Mouse (Mus musculus): Measurements from ENCODE around the gene Smad9. TPM values are rescaled to one million over a fixed set of nuclear protein-coding genes. Genes with fewer than 3 reads are reported as not detected.
"Not testable (repeated sequence)": the region's sequence is repeated elsewhere in the genome, so short reads cannot be mapped to it uniquely, and the experiment has no call there.

Smad9 gene
- total RNA-seq, 2 experiments from 2014 or later, result 1.9 to 2.0 TPM

DNA sequence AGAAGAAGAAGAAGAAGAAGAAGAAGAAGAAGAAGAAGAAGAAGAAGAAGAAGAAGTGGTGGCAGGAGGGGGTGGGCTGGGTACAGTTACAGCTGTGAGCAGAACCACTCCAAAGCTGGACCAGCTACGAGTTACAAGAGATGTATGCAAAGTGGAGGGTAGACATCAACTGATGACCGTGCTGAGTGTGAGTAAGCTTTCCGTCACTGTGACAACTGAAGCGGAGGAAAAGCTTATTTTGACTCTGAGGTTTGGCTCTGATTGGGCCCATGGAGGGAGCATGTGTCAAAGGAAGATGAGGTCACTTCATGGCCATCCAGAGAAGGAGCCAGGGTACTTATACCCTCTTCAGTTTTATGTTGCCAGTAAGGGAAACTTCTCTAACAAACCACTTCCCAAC lies 2.0 kb upstream of the Smad9 start:
- no peak for DNase-seq (ENCODE audit: low spot score)
- intact Hi-C loops (cut with DNase I), result no loop called here

- intact Hi-C loops (cut with DNase I), result no loop called here
- DNase-seq (ENCODE audit: low spot score), result no peak
Observed at GRCm38 (mm10) chr3:54756058-54756457, 676 bp downstream of the Smad9 start.

DNA sequence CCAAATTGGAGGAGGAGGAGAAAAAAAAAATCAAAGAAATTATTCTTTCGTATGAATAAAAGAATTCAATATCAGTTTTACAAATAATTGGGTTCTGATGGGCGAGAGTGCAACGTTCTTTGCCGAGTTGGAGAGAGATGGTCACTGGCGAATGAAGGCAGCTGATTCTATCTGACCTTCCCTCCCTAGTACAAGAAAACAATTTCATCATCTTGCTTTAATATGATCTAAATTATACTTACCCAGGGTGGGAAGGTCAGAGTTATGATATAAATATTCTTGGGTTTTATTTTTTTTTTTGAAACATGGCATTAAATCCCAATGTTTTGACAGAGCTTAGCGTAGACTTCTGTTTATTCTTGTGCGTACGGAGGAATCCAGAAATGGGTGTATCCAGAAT lies 2.1 kb downstream of the Smad9 start:
- DNase-seq (ENCODE audit: low spot score), result no peak
- intact Hi-C loops (cut with DNase I), result no loop called here

DNA sequence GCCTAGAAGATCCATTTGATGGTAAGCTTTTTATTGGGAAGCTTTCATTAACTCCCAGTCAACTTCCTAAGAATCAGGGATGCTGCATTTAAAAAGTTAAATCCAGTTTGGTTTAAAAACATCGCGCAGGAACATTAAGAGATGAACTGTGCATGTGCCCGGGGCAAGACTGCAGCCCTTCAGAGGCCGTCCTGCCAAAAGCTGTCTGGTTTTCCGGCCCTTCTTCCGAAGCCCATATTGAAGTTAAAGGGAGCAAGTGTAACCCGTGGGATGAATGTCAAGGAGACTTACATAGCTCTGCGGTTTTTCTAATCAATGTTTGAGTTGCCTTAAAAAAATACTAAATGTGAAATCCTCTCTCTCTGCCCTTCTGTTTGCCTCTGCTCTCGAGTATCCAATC lies 3.8 kb downstream of the Smad9 start:
- intact Hi-C loops (cut with DNase I), result no loop called here
- no peak for DNase-seq (ENCODE audit: low spot score)

DNA sequence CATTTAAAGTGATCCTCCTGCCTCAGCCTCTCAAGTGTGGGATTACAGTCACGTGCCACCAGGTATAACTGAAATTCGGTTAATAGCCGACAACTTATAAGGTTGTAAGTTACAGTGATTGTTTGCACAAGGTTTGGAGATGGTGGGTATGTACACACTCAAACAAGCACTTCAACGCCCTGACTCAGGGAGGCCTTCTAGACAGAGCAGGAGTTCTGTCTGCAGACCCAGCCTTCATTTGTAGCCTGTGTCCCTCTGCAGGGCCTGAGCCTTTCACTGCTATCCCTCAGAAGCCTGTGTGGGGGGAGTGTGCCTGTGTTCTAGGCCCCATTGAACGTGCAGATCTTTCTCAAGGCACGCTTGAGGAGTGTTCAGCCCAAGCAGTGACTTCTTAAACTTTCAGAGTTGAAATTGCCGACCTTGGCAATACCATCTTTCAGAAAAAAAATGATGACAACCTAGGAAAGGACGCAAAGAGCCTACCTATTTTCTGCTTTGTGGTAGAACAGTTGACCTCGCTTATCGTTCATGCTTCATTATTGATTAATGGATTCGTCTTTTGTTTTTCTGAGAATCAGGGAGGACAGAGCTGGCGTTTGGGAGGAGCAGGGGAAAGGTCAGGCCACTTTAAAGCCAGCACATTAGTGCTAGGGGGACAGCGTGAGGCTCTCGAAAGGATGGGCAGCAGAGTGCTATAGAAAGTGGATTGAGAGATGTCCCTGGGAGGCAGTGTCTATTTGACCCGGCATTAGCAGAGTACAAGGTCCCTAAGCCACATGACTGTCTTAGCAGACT lies 5.1 kb downstream of the Smad9 start:
- intact Hi-C loops (cut with DNase I), result no loop called here
- DNase-seq (ENCODE audit: low spot score), result no peak

- DNase-seq (ENCODE audit: low spot score), result no peak
- intact Hi-C loops (cut with DNase I), result no loop called here
Observed at GRCm38 (mm10) chr3:54761258-54761657, 5.9 kb downstream of the Smad9 start.

- intact Hi-C loops (cut with DNase I), result no loop called here
- DNase-seq (ENCODE audit: low spot score), result no peak
Observed at GRCm38 (mm10) chr3:54764418-54764817, 9.0 kb downstream of the Smad9 start.

DNA sequence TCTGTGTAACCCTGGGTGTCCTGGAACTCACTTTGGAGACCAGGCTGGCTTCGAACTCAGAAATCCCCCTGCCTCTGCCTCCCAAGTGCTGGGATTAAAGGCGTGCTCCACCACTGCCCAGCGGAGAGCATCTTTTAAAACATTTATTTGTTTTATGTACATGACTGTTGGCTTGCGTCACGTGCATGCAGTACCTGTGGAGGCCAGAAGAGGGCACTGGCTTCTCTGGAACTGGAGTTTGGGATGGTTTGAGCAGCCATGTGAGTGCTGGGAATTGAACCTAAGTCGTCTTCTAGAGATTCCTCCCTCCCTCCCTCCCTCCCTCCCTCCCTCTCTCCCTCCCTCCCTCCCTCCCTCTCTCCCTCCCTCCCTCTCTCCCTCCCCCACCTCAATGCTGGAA lies 10.1 kb downstream of the Smad9 start:
- intact Hi-C loops (cut with DNase I); DNase-seq (ENCODE audit: low spot score): not testable (repeated sequence)

DNA sequence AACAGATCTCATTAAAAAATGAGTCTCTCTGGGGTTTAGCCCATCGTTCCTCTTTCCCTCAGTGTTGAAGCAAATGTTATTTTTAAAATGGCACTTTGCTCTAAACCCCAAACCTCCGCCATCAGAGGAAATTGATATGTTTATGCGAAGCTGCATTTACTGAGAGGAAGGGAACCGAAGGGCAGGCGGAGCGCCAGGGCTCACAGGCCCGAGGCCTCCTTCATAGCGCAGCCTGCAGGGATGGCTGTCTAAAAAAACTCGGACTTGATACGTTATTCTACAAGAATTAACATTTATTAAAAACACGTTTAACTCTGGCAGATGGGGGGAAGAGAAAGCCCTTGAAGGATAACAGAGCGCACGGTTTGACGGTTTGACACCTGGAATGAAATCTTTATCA lies 10.7 kb downstream of the Smad9 start:
- DNase-seq (ENCODE audit: low spot score), result no peak
- intact Hi-C loops (cut with DNase I), result no loop called here

- intact Hi-C loops (cut with DNase I), result no loop called here
- no peak for DNase-seq (ENCODE audit: low spot score)
Observed at GRCm38 (mm10) chr3:54766811-54767210, 11.4 kb downstream of the Smad9 start.

GRCm38 (mm10) chr3:54768592-54768991 lies 13.2 kb downstream of the Smad9 start:
- DNase-seq (ENCODE audit: low spot score), result no peak

DNA sequence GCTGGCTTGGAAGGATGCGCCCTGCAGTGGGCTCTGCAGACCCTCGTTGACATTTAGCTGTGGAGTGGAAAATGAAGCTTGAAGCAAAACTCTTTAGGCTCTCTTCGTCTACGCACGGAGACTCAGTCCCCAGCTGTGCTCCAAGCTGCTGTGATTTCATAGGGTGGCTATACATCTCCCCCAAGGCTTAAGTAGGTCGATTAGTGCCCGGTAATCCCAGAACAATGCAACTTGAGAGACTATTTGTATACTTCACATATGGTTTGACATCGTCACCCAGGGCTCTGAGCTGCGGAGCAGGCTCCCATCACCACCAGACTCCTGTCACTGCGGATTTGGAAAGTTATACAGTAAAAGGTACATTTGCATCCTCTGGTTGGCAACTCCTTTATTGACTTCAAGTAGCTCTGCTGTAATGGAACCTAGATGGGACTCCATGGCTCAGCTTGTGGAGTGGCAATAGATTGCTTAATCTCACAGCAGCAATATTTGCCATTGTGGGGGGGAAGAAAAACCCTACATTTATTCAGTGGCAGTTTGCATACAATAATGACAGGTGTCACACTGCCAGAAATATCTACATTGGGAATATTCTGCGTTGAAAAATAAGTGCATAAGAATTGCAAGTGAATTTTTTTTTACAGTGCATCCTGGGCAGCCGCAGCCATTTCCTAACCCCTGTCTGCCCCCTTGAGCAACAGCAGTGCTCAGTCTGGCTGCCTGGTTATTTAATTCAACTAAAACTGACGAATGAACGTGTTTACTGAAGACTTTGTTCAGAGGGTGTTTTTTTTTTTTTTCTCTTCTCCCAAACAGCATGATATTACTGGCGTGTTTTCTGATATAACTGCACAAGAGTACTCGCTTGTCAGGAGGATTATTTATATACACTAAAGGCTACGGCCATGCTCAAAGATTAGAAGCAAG lies 14.2 kb downstream of the Smad9 start:
- no peak for DNase-seq (ENCODE audit: low spot score)
- intact Hi-C loops (cut with DNase I), result no loop called here

More at GRCm38 (mm10) chr3:54768592-54768991, 13.2 kb downstream of the Smad9 start:
- intact Hi-C loops (cut with DNase I), result no loop called here

DNA sequence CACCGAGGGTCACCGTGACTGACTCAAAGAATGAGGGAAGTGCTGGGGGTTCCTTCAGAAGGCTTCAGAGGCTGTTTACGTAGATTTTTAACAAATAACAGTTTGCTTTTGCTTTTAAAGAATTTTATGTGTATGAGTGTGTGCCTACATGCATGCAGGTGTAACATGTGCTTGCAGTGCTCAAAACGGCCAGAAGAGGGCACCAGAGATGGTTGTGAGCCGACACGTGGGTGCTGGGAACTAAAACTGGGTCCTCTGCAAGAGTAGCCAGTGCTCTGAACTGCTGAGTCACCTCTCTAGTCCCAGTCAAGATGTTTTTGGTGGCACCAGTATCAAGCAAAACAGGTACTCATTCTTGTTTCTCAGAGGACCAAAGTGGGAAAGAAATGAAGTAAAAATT lies 18.2 kb downstream of the Smad9 start:
- intact Hi-C loops (cut with DNase I), result no loop called here
- DNase-seq (ENCODE audit: low spot score), result no peak

DNA sequence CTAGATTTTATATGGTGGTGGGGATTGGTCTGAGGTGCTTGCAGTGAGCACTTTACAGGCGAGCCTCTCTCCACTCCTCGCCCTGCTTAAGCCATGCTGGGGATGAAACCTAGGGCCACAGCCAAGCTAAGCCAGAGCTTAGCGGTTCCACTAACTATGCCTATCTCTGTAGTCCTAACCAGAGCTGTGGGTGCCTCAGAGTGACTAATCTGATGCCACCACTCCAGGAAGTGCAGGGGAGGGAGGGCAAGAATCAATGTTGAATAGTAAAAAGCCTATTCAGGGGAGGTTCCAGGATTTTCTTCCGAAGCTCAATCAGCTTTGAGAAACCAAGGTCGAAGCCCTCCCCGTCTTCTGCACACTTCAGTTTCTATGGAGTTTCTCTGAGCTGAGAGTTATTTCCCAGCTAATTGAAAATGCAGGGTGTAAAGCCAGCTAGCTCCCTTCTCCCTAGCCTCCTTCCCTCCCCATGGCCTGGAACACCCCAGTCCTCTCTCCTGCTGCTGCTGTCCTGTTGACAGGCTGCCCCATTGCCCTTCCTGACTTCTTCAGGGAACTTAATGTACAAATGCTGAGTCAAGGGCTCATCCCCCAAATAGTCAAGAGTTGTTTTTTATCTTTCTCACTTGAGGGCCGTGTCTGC lies 20.7 kb downstream of the Smad9 start:
- intact Hi-C loops (cut with DNase I), result no loop called here

GRCm38 (mm10) chr3:54790601-54791000 lies 35.2 kb downstream of the Smad9 start:
- intact Hi-C loops (cut with DNase I), result no loop called here
- DNase-seq (ENCODE audit: low spot score), result no peak

More for the DNA sequence above, 20.7 kb downstream of the Smad9 start:
- no peak for DNase-seq (ENCODE audit: low spot score)

DNA sequence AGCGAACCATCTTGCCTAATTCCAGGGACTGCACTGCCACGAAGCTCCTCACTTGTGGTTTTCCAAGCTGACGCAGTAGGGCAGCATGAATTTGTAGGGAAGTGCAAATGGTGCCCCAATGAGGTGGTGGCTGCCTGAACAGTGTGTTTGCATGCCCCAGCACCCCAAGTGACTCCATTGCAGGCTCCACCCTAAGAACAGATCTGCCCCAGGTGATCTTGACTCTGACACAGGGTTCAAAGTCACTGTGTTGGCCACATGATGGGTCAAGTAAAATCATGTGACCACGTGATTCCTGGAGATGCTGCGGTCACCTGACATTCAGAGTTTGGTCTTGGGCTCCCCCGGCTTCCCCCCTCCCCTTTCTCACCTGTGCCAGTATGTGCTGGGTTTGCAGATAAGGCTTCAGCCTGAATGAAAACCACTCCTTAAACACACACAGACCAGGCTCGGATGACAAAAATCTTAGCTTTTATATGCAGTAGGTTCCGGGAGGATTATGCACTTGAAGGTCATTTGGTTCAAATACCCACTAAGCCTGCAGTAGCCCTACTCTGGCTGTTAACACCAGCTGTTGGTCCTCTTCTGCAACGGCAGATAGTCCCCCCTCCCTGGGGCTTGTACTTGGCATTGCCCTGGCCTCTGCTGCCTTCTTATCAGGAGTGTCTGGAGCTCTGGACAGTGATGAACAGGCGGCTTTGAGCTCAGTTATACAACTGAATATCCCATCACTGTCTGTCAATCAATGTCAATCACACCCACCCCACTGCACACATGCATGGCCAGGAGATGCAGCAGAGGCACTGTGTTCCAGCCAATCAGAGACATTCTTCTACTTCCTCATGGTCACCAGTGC lies 36.7 kb downstream of the Smad9 start:
- intact Hi-C loops (cut with DNase I), result no loop called here
- DNase-seq (ENCODE audit: low spot score), result no peak

GRCm38 (mm10) chr3:54793762-54794161 lies 38.4 kb downstream of the Smad9 start:
- intact Hi-C loops (cut with DNase I), result no loop called here
- no peak for DNase-seq (ENCODE audit: low spot score)

DNA sequence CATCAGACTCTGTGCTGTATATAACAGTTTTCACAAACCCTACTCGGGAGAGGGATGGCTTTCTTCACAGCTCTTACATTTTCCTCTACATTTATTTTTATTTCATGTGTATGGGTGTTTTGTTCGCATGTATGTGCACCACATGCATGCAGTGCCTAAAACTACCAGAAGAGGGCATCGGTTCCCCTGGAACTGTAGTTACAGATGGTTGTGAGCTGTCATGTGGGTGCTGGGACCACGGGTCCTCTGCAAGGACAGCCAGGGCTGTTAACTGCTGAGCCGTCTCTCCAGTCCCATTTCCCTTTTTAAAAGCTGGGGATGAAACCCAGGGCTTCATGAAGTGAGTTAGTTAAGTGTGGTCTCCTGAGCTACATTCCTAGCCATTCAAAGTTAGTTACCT lies 40.0 kb downstream of the Smad9 start:
- intact Hi-C loops (cut with DNase I), result no loop called here

DNA sequence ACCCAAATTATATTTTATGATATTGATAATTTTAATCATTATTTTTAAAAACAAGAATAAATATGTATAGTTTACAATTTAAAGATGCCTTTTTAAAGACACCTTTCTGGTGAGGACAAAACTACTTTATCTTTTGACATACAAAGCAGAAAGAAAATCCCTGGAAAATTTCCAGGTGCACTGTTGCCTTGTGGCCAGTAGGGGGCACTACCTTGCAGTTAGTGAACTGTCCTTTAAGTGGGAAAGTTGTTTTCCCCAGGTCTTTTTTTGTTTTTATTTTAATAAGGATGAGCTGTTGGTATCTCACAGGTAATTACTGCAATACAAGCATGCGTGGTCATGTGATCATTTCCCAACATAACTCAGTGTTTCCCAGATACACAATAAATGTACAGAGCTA lies 40.4 kb downstream of the Smad9 start:
- intact Hi-C loops (cut with DNase I), result no loop called here
- no peak for DNase-seq (ENCODE audit: low spot score)

More for the DNA sequence above, 40.0 kb downstream of the Smad9 start:
- no peak for DNase-seq (ENCODE audit: low spot score)

DNA sequence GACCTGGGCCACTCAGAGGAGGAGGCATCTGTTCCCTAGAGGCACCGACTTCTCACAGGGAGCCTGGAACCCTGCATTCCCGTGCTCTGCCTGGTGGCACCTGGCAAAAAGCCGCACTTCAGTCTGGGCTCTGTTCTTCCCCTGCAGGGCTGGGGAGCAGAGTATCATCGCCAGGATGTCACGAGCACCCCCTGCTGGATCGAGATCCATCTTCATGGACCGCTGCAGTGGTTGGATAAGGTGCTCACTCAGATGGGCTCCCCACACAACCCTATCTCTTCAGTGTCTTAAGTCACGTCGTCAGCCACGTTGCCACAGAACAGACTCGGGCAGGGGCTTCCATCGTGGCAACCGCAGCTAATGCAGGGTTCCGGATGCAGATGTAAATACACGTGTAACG lies 41.8 kb downstream of the Smad9 start:
- intact Hi-C loops (cut with DNase I), result no loop called here
- DNase-seq (ENCODE audit: low spot score), result no peak

Measured in heart, postnatal 25 days (tissue).